Mouse (Mus musculus) v-Abl transformed pro-B cells (cell line): ENCODE measurements around the gene Fgd4.
"Not testable (repeated sequence)": the region's sequence is repeated elsewhere in the genome, so short reads cannot be mapped to it uniquely, and the experiment has no call there.

Source experiments
- in situ Hi-C, 2 experiments: fragments of 400-800 bp; cut with MboI; formaldehyde crosslinking; loops; one replicate each; pipeline ENCODE4 v1.15.1; 2025; ENCODE audit not compliant: unreplicated experiment in 2 of 2

Gene Fgd4

DNA sequence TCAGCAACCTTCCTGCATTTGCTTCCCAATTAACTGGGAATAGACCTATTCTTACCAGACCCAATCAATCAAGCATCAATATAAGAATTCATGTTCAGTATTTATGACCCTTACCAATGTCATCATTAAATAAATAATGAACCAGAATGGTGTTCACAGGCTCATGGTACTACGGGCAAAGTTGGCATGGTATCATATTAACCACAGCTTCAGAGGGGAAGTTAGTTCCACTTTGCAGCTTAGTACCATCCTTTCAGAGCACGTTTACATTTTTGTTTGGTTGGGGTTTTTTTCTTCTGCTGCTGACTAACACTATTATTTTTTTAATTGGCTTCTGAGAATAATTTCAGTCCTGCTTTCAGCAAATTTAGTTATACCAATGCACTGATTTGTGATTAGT is 51.2 kb downstream of the Fgd4 start:
- in situ Hi-C loops = no loop called here

DNA sequence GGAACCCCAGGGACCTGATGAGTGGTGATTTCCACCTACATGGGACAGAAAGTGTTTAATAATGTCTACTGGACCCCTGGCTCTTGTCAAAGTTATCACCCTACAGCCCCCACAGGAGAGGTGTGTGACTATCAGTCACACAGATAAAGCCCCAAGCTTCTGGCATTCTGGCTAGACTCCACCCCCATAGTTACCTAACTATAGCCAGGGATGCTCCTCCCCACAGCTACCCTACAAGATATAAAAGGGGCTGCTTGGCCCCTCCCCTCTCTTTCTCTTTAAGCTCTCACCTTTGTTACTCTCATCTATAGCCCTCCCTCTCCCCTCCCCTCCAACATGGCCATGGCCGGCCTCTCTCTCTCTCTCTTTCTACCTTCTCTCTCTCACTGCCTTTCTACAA is 53.7 kb downstream of the Fgd4 start:
- in situ Hi-C loops = no loop called here

DNA sequence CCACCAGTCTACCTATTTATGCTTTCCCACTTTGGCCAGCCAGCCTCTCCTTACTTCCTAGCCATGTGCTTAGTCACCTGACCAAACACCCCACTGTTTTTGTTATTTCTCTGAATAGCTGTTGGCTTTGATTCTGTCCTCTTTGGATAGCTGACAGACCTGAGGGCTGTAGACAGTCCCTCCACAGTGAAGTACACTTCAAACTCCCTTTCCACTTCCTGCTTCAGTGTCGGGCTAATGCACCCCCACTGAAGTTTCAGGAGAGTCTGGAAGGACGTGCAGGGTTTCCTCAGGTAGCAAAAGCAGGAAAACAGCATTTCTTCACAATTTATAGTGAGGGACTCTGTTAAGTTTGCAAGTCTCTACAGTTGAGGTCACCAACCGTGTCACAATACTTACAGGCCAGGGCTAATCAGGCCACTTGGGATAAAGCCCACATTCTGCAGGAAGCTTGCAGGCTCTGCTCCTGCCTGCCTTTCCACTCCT is 57.4 kb downstream of the Fgd4 start:
- in situ Hi-C loops = no loop called here

DNA sequence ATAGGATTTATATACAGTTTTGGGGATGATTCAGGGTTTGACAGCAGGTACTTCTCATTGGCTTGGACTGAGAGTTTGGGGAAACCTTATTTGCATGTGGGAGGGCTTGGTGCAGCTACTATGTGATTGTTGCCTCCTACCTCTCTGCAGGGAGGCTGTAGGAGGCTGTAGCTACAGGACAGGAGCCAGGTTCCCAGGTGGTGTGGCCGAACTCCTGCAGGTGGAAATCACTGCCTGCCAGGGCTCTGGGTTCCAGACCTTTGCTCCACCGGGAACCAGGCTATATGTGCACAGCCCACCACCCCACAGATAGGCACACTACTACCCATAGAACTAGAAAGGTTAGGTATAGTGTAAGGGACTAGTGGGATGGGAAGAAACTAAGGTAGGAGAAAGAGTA is 61.0 kb downstream of the Fgd4 start:
- in situ Hi-C loops = not testable (repeated sequence)

DNA sequence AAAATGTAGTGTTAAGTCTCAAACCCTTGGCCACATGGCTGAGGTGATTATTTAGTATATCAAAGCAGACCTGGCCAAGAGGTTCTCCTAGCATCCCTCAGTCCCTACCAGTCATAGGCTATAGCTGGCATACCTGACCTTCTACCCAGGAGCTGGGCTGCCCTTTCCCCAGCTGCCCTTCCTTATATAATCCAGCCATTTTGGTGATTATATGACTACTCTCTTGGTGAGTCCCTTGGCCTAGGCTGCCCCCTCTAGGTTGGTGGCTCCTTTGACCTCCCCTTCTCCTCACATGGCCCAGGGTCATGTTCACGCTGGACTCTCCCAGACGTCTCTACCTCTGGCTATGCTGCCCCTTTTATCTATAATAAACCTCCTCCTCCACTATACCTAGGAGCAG is 65.1 kb downstream of the Fgd4 start:
- in situ Hi-C loops = no loop called here

DNA sequence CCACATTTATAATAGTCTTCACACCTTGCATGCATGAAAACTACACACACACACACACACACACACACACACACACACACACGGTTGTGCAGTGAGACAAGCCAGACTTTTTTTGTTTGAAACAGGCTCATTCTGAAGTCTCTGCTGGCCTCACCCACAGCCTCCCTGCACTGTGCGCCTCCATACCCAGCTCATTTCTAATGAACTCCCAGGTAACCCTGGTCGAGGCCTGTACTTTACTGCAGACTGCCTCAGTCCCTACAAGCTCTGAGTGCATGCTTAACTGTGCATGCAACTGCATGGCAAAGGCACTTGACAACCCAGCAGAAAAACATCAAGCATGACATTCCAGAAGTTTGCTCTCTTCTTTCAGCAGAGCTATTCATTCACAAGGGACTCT is 72.3 kb downstream of the Fgd4 start:
- in situ Hi-C loops = no loop called here

DNA sequence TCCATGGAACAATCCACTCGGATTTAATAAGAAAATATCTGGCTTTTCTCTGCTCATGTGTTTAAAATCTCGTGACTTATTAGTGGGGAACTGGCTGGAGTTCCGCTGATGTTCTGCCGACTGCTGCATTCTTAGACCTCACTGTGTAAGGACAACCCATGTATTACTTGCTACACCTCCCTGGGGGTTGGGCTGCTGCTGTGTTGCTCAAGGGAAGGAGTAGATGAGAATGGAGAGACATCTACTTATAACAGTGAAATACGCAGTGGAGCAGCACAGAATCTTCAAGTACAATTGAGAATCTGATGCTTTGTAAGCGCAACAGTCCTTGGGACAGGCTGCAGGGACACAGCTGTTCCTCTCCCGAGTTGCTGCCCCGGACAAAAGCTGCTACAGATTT is 73.1 kb downstream of the Fgd4 start:
- in situ Hi-C loops = no loop called here

DNA sequence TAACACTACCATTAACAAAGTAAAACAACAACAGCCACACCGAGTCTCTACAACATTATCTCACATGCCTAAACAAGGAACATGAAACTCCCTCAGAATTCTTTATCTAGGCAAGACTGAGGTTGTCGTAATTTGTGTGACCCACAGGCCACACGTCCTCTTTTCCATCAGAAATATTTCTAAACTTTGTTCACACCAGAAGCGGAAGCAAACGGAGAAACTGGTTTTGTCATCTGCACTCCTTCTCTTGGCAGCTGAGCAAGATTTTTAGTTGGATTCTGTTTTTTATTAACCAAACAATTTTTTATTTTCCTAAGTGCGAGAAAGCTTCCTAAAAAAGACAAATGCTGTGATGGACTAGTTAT is 73.6 kb downstream of the Fgd4 start:
- in situ Hi-C loops = no loop called here

DNA sequence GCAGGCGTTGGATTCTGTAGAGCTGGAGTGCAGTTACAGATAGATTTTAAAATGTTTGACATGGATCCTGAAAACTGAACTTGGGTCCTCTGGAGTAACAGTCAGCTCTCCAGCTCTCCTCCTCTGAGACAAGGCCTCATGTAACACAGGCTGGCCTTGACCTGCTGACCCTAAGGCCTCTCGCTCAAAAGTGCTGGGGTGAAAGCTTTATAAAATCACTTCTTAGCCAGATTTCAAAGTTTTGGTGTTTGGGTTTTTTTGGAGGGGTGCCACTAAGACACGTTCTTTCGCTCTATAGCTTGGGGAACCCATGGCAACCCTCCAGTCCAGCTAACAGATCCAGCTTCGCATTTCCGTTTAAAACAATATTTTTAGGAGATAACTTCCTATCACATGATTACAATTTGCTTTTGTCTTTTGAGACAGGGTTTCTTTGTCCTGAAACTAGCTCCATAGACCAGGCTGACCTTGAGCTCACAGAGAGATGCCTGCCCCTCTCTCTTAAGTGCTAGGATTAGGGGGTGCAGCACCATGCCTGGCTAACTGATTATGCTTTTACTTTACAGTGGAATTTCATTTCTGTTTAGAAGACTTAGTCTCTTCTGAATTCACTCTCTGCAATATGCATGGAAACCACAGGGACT is 74.1 kb downstream of the Fgd4 start:
- in situ Hi-C loops = no loop called here

DNA sequence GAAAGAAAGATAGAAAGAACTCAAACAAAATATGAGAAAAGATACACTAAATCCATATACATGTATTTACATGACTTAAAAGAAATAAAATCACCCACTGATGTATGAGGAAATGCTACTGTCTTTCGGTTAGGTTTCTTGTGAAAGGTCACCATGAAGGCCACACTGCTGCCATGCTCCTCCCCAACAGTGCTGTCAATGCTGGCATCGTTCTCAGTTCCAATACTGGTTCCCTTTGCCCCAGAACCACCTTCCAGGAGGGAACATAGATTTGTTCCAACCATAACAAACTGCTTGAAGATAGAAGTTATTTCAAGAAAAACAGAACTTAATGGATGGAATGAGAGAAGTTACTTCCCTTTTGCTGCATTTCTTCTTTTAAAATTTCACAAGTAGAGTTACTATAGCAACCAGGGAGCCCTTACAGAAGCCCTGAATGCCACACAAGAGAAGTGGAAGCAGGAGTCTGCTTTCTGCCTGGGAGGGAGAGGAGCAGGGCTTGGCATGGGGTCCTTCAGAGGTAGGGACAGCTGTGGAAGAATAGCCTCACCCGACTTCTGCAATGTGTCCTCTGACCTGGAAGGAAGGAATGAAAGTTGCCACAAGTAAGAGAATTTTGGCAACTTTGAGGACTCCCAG is 75.0 kb downstream of the Fgd4 start:
- in situ Hi-C loops = no loop called here

DNA sequence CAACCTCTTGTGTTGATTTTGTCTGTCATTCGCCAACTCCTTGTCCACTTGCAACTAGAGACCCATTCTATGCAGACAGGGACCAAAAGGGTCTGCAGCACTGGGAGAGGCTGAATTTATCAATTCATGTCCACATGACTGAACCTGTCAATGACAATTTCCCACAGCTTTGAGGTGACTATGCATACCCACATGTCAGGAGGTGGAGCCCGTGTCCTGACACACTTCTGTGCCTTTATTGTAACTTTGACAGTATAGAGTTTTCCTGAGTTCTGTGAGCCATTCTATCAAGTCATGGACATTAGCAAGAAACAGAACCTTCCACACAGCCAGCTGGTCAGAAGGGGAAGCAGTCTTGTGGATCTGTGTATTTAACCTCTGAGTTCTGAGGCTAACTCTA is 76.7 kb downstream of the Fgd4 start:
- in situ Hi-C loops = no loop called here

DNA sequence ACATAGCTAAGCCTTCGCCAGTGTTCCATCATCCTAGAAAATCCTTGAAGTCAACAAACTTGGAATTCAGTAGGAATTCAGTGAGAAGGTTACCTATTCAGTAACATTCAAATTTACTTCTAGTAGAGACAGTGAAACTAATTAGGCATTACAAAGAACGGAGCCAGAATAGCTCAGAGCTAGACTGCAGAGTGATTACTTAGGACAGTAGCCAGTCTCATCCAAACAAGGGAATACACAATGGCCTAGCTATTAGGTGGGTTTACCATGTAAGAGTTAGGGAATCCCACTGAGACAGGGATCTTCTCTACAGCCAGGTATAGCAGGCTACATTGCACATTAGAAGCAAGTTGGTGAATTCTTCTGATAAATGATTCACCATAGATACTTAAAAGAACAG is 77.5 kb downstream of the Fgd4 start:
- in situ Hi-C loops = not testable (repeated sequence)

DNA sequence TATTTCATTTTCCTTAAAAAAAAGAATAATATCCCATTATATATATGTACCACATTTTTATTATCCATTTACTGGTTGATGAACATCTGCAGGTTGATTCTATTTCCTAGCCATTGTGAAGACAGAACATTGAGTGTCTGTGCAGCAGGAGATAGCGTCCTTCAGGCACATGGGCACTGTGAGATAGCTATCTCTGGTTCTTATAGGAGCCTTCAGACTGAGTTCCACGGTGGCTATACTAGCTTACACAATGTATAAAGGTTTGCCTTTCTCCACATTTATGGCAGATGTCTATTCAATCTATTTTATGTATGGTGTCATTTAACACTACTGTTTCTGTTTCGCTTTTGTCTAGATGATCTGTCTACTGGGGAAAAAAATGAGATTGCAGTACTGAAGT is 98.9 kb downstream of the Fgd4 start:
- in situ Hi-C loops = no loop called here

DNA sequence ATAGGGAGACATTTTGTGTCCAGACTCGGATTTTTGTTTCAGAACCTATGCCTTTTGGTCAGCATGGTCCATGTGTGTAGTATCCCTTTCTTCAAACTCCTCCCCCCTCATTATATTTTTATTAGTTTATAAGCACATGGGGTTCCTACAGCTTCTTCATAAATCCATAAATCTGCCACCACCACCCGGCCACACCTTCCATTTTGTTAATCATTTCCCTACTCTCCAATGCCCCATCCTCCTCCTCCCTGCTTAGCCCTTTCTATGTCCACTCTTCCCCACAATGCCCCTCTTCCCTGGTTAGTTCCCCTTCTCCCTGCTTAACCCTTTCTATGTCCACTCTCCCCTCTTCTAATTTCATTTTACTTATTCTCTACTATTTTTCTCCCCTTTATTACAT is 99.4 kb downstream of the Fgd4 start:
- in situ Hi-C loops = no loop called here

DNA sequence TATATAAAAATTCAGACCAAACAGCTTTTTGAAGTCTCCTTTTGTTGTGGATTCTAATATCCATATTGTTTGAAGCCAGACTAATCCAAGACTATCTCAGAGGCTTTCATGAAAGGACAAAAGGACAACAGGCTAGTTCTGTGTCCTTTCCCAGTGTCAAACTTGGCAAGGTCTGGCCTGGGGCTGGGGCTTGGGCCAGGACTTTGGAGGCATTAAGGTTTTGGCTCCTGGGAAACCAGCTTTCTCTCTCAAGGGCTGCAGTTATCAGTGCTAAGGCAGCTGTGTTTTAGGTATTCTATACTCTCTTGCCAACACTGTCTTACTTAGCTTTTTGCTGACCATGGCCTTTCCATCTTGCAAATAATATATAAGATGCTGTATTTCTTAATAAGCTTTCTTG is 101.6 kb downstream of the Fgd4 start:
- in situ Hi-C loops = no loop called here

DNA sequence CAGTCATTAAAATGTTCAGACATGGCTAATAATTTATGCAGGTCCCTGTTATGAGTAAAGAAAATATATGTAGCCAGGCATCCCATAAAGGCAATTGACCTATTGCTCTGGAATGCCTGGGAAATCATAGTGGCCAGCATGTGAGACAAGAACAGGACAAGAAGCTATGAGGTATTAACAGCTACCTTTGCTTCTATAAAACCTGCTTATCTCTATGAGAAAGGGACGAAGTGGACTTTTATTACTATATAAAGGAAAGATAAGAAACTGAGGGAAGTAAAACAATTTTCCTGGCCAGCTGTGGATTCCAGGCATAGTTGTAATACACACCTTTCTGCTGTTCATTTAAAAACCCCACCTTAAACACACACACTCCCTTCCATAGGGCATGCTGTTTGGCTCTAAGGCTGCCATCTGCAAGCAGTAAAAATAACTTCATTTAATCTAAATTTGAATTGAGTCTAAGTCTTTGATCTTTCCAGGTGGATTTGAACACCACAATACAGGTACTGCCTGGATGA is 114.8 kb downstream of the Fgd4 start:
- in situ Hi-C loops = no loop called here

DNA sequence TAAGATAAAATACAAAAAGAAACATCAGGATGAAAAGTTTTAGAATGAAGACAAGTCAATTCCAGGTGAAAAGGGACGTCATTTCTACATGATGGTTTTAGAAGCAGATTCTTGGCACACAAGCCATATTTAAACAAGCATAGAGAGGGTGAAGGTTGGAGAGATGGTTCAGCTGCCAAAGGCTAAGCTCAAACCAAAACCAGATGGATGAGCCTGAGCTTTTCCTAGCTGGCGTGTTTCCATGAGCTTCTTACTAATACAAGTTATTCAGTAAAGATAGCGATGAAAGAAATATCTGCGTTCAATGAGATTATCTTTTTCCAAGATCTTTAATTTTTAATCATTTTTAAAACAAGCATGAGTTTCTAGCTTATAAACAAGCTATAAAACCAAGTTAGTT is 115.7 kb downstream of the Fgd4 start:
- in situ Hi-C loops = no loop called here

DNA sequence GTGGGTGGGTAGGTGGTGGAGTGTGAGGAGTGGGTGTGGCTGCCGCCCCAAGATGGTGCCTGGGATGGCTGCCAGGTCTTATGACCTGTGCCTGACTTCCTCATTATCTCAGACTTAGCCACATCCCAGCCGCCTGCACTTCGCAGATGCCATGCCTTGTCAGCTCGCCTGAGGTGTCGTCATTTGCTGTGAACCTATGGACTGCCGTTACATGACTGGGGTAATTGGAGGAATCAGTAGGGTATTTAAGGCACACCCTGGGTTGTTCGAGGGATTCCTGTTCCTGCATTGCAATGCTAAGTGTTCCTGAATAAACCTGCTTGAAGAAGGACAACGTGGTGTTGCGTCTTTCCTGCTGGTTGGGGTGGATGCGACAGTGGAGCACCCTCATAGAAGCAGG is 126.9 kb downstream of the Fgd4 start:
- in situ Hi-C loops = not testable (repeated sequence)

DNA sequence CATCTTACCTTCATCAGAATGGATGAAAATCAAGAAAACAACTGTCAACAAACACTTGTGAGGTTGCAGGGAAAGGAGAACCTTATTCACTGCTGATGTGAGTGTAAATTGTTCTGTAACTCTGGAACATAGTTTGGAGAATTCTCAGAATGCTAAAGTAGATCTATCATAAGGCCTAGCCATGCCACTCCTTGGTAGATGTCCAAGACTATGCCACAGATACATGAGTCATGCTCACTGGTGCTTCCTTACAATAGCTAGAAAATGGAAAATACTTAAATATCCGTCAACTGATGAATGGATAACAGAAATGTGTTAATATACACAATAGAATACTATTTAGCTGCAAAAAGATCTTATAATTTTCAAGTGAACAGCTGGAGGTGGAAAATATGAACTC is 150.3 kb downstream of the Fgd4 start:
- in situ Hi-C loops = no loop called here

DNA sequence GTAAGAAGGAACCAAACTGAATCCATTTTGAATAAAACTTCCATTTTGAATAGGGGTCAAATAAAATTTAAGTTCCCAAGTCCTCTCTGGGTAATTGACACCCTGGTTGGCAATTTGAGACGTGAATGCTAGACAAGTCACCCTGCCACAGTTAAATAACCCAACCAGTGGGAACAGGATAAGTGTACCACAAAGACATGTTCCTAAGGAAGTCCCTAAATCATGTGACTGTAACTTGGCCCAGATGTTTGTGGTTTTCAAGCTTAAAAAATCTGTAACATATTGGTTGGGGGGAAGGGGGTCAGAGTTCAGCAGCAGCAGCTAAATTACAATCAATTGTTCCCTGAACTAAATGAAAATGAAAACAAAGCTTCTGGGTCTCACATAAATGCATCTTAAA is 161.9 kb downstream of the Fgd4 start:
- in situ Hi-C loops = no loop called here

DNA sequence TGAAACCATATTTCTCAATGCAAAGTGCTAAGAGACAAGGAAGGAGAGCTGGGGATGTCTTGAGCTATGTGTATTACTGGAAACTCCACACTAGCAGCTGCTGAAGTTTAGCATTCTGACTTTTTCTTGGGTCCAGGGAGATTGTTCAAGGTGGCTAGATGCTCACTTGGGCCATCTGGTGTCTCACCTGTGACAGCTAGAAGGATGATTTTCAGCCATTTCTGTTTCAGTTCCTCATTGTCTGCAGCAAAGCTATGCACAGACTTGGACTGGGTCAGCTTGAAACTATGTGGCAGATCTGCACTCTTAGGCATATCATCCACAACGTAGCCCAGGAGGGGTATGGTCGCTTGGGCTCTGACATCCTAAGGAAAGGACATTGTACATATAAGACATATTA is 177.9 kb downstream of the Fgd4 start:
- in situ Hi-C loops = no loop called here

DNA sequence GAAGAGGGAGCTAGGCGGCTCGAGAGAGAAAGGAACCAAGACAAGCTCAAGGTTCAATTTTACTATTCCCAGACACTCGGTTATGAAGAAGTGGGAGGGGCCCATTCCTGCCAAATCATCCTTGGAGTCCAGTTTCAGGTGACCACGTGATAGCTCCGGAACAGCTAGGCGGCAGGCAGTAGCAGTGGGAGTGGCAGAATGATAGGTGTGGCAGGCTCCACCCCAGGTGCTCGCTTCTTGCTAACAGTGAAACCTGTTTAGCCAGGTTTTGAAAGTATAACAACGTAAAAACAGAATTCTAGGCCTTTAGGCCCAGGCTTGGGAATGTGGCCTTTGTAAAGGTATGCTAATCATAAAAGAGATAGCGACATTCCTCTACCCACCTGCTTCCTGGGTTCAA is 233.1 kb downstream of the Fgd4 start:
- in situ Hi-C loops = not testable (repeated sequence)
